Mouse (Mus musculus) kidney, postnatal 10 days (tissue): ENCODE data around the gene Pde4b.

Source experiments
- DNase-seq: peaks from one replicate; pipeline ENCODE4 v3.0.0; 2021; ENCODE audit warnings: mixed read lengths

Gene Pde4b

GRCm38 (mm10) chr4:102510939-102511391 is 423.6 kb downstream of the Pde4b start:
- peak; percentile 90 for DNase-seq

- DNase-seq: peak; percentile 55
Observed at GRCm38 (mm10) chr4:102511511-102511910, 424.2 kb downstream of the Pde4b start.

- peak; percentile 33 for DNase-seq
Observed at GRCm38 (mm10) chr4:102512940-102513339, 425.6 kb downstream of the Pde4b start.

DNA sequence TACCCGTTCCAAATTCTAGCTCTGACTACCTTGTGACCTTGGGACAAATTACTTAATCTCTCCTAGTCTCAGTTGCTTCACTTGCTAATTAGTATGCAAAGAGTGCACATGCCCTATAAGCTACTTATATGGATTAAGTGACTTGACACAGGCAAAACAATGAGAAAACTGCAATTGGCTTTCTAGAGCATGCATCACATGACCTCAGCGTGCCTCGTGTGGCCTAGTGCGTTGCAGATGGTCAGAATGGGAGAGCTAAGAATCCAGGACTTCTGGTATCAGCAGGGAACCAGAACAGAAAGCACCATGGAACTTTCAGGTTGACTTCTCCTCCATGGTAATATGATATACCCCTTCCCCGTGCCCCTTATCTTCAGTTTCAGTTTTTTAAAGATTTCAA is 426.2 kb downstream of the Pde4b start:
- no peak for DNase-seq

DNA sequence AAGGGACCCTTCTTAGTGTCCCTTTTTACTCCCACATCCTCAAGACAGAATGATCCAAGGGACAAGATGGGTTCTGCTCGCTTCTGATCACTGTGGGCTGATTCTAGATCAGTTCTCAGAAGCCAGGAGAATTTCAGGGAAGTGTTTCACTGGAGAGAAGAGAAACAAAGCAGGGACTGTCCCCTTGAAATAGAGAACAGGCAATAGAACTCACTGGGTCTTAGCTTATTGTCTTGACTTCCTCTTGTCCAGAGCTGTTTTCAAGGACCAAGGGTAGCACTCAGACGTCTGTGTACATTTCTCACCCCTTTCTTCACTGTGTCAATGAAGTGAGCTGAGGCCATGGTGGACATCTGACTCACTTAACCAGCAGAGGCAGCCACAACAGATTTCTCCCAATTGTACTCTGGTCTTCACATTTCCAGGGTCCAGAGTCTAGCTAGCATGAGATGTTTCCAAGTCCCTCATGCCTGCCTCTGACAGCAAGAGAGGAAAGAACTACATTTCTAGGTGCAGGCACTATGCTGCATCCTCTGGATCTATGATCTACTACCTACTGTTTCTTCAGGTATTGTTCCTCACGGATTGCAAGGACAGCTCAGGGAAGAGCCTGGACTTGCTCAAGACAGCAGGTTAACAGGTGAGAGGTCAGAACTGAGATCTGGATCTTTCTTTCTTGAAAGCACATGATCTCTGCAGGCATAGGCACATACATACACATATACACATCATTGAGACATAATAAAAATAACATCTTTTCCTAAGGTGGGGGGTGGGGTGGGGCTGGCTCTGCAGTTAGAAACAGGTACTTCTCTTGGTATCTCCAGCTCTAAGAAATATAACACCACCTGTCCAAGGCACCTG is 427.9 kb downstream of the Pde4b start:
- no peak for DNase-seq

DNA sequence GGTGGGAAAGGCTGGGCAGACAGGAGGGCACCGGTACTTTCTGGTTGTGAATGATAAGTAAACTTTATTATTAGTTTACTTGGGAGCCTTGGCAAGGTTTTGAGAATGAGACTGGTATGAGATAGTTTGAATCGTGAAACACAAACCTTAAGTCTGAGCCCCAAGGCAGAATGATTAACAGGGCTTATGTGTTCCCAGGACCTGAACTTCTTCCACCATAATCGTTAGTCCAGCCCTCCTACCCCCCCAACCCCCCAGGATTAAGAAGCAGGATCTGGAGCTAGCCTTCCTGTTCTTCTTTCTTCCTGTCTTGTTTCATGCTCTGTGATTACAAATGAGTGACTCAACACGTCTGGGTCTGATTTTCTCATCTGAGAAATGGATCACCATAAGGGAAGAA is 429.1 kb downstream of the Pde4b start:
- DNase-seq: no peak

DNA sequence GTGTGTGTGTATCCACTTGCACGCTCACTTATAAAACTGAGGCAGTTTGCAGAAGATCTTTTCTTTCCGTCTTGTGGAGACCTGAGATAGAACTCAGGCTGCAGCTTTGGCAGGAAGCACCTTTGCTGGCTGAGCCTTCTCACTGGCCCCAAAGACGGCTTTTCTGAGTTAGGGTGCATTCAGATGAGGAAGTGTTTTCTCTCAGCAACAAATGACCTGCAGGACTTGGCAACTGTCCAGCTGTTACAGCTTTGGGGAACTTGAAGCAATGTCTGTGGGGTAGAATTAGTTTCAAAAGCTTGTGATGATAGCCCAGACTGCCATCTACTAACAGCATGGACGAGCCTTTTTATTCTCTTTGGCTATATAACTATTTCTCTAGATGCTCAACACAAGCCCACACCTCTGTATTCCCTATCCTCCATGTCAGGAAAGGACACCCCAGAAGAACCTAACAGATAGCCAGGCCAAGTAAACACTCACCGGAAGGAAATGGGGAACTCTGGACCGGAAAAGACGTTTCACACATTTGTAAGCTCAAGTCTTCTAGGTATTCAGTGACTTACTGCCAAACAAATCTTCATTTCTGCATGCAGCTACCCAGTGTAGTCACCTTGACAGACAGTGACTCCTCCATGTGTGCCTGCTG is 429.8 kb downstream of the Pde4b start:
- DNase-seq: peak; percentile 62

DNA sequence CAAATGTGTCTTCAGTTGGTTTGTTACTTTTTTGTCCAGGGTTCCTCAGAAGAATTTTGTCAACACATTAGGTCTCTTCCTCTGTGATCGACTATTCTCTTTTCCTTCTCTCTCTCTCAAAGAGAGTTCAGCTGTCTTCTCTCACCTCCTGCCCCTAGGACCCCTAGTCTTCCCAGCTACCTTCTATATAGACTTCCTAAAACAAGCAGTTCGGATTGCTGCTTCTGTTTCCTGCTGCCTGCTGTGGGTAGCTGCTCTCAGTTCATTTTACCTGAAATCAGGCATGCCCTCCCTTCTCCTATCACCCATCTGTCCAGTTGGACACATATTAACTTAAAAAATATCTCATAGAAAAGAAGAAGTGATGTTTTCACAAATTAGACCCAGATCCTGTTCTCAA is 430.3 kb downstream of the Pde4b start:
- DNase-seq: no peak

GRCm38 (mm10) chr4:102518341-102518740 is 431.0 kb downstream of the Pde4b start:
- DNase-seq: no peak

GRCm38 (mm10) chr4:102520669-102521261 is 433.4 kb downstream of the Pde4b start:
- no peak for DNase-seq

DNA sequence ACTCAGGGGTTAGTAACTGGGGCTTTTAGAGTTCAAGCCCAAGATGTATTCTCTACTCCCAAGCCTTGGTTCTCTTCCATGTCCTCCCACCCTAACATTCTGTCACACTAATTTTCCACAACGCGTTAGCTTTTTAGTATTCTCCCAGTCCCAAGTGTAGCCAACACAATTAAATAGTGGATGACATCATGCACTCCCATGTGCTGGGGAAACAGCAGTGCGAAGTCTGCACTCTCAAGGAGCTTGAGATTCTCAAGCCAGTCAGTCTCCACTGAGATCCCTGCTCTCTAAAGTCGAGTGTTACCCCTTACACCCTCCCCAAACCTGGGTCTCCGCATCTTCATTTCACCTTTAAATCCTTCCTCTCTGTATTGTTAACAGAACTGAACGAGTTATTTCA is 434.1 kb downstream of the Pde4b start:
- DNase-seq: no peak

DNA sequence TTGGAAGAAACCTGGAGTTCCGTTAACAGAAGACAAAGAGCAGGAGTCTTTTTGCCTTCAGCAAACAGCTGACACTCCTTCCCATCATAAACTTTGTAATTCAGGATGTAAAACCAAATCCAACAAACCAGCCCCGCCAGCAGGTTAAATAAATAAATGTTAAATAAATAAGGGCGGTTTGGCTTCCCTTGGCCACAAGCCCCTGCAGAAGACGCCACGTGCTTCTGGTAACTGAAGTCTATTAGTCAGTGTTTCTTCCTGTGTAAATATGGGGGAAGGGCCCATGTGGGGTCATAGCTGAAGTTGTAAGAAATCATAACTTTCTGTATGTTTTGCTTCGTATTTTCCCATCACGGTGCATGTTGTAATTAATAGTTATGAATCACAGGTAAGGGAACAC is 440.0 kb downstream of the Pde4b start:
- no peak for DNase-seq

GRCm38 (mm10) chr4:102530797-102531196 is 443.5 kb downstream of the Pde4b start:
- no peak for DNase-seq

GRCm38 (mm10) chr4:102531729-102532128 is 444.4 kb downstream of the Pde4b start:
- no peak for DNase-seq

DNA sequence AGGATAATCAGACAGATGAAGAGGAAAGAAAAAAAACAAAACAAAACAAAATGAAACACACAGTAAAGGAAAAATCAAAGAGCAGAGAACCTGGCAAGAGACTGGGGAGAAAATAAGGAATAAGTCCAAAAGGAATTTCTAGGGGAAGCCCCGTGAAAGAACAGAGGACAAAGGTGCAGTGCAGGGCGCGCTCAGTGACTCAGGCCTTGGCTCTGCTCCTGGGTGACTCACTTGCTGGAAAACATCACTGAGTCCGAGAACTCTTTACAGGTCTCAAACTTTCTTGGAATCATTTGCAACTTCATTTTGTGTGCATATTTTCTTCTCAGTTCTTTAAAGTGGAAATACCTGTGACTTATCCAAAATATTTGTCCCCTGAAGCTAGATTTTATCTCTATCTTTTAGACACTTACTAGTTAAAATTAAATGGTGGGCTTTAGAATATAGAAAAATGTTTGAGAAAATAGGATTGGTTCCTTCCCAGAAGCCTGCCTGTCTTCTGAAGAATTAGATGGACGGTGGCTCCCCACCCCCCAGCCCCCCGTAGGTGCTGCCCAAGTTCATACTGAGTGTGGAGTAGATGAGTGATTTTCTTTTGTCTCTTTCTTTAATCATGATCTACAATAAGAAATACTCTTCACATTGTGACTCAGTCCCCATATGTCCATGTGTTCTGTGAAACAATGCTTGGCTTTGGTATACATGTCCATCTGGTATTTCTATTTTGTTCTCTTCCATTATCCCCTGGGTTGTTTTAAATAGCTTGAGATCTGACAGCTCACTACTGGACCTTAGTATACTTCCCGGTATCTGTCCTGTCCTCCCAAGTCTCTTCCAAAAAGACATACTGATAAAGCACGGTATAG is 446.1 kb downstream of the Pde4b start:
- DNase-seq: peak; percentile 60

DNA sequence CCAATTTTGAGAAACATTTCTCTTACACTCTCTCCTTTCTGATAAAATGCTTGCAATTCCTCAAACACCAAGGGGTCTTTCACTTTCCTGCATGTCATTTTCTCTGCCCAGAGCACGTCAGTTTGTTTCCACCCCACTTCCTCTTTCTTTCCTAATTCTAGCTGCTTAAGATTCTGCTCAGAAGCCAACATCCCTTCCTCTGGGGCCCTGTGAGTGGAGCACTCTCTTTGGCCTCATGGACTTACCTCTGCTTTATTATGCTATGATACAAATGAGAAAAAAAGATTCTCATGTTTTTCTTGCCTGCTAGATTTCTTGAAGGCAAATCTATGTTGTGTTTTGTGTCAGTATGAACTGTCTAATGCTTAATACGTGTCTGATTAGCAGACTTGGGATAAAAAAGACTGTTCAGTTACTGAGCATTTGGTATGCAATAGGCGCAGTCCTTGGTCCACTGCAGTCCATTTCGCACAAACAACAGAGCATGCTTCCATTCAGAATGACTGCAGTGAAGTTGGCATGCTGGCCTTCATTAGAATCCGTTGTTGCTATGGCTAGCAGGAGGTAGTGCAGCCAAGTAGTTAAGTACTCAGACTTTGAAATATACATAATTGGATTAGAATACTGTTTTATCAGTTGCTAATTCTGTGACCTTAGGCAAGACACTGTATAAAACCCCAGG is 446.8 kb downstream of the Pde4b start:
- DNase-seq: no peak

- DNase-seq: no peak
Observed at GRCm38 (mm10) chr4:102535886-102536285, 448.5 kb downstream of the Pde4b start.

- no peak for DNase-seq
Observed at GRCm38 (mm10) chr4:102538266-102538665, 450.9 kb downstream of the Pde4b start.

- no peak for DNase-seq
Observed at GRCm38 (mm10) chr4:102538793-102539192, 451.4 kb downstream of the Pde4b start.

- DNase-seq: no peak
Observed at GRCm38 (mm10) chr4:102539598-102540180, 452.3 kb downstream of the Pde4b start.

DNA sequence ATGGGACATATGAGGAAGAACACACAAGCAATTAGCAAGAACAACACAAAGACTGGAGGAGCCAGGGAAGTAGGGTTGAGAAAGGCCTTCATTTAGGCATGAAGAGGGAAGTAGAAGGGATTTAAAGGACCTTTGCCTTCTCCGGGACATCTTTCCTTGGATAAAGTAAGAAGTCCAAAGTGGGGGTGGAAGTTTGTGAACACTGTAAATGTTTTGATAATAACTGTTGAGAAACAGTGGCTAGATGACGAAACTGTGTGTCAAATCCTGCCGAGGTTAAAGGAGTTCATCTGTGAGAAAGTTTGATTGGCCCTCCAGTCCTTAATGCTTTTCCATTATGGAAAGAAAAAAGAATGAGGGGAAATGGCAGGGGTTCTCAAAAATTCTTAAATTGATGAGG is 455.6 kb downstream of the Pde4b start:
- DNase-seq: no peak

GRCm38 (mm10) chr4:102545226-102545625 is 457.9 kb downstream of the Pde4b start:
- no peak for DNase-seq
